Mouse (Mus musculus): ENCODE results near the gene Ndufa3. TPM values are rescaled to one million over a fixed set of nuclear protein-coding genes. Genes with fewer than 3 reads are reported as not detected.

Ndufa3 gene
- total and polyA plus RNA-seq, 2 experiments from 2014 or later, result 373 to 556 TPM

- ATAC-seq (ENCODE audit: low FRiP score) (peak; percentile 15; the same call in 1 of the 2 replicates), DNase-seq (ENCODE audit: low spot score) (peak; percentile 10)
- H3K36me3 ChIP-seq (ENCODE audit: insufficient read depth, low read length), result peaks cover 24% of the 10 kb centered on the region
- TF ChIP-seq CTCF (IDR thresholded peaks at IDR 0.05), result no peak
- no peaks in the 10 kb centered on the region for H3K9me3 ChIP-seq (ENCODE audit: low read length)
- WGBS, result 31% methylated on average over 15 of the region's 15 CpGs
- H3K4me3 ChIP-seq (ENCODE audit: low read depth, low read length), result peak overlapping the region; percentile 64
- H3K27me3 ChIP-seq (ENCODE audit: insufficient read depth, low read length), result no peaks in the 10 kb centered on the region
- peak overlapping the region; percentile 82 for H3K4me2 ChIP-seq (ENCODE audit: low read depth, low read length, poor library complexity, severe bottlenecking)
- peaks cover 5% of the 10 kb centered on the region; the same call in 1 of the 2 replicates for H3K4me1 ChIP-seq (ENCODE audit: insufficient read depth, low read length)
- peak overlapping the region; percentile 70 for H3K9ac ChIP-seq (replicated peaks; ENCODE audit: low read length, poor library complexity, severe bottlenecking)
- H3K27ac ChIP-seq (ENCODE audit: low read depth, low read length), result peak overlapping the region; percentile 72
Measured at GRCm38 (mm10) chr7:3664524-3665214, 47.5 kb downstream of the Ndufa3 start.

- Histone ChIP-seq H3K4me2 (ENCODE audit: low read depth, low read length, poor library complexity, severe bottlenecking) (peak within 1 kb of the TSS; percentile 82), H3K4me3 (ENCODE audit: low read depth, low read length) (peak within 1 kb of the TSS; percentile 64), H3K36me3 (ENCODE audit: insufficient read depth, low read length) (peaks cover 16% of the 10 kb centered on the region), H3K9ac (replicated peaks; ENCODE audit: low read length, poor library complexity, severe bottlenecking) (peak within 1 kb of the TSS; percentile 70), H3K9me3 (ENCODE audit: low read length) (no peaks in the 10 kb centered on the region), H3K4me1 (ENCODE audit: insufficient read depth, low read length) (peaks cover 5% of the 10 kb centered on the region; the same call in 1 of the 2 replicates), H3K27ac (ENCODE audit: low read depth, low read length) (peak within 1 kb of the TSS; percentile 72), H3K27me3 (ENCODE audit: insufficient read depth, low read length) (no peaks in the 10 kb centered on the region)
- DNase-seq (ENCODE audit: low spot score) (peak; percentile 99), ATAC-seq (ENCODE audit: low FRiP score) (peak; percentile 98)
- TF ChIP-seq CTCF (IDR thresholded peaks at IDR 0.05), result no peak
- 4% methylated on average over 45 of the region's 45 CpGs for WGBS
Measured at GRCm38 (mm10) chr7:3665215-3666114, 48.3 kb downstream of the Ndufa3 start, which contains the start of gene Leng1. Gene Leng1 (minus strand): TSS chr7:3665840.

GRCm38 (mm10) chr7:3666921-3667391, 49.8 kb downstream of the Ndufa3 start:
- Histone ChIP-seq H3K27me3 (ENCODE audit: insufficient read depth, low read length) (no peaks in the 10 kb centered on the region), H3K9me3 (ENCODE audit: low read length) (no peaks in the 10 kb centered on the region), H3K36me3 (ENCODE audit: insufficient read depth, low read length) (peaks cover 8% of the 10 kb centered on the region; the same call in 1 of the 2 replicates), H3K4me3 (ENCODE audit: low read depth, low read length) (no peak overlapping the region), H3K4me2 (ENCODE audit: low read depth, low read length, poor library complexity, severe bottlenecking) (no peak overlapping the region), H3K27ac (ENCODE audit: low read depth, low read length) (no peak overlapping the region), H3K4me1 (ENCODE audit: insufficient read depth, low read length) (peaks cover 5% of the 10 kb centered on the region; the same call in 1 of the 2 replicates), H3K9ac (replicated peaks; ENCODE audit: low read length, poor library complexity, severe bottlenecking) (no peak overlapping the region)
- ATAC-seq (ENCODE audit: low FRiP score) (no peak), DNase-seq (ENCODE audit: low spot score) (no peak)
- peak; percentile 40 for TF ChIP-seq CTCF (IDR thresholded peaks at IDR 0.05)
- WGBS, result 20% methylated on average over 14 of the region's 14 CpGs

Small RNA genes within 50 kb of the gene (microRNA-seq; reads per million reads assigned to microRNA genes)
- not detected for gene Gm25100 (ENCODE audit: borderline number of aligned reads)
- 4.0 reads per million, percentile 6 among the genes with 10 or more reads in this experiment for gene Mir3572 (ENCODE audit: borderline number of aligned reads)

Other genes starting within 250 kb of the Ndufa3 start
- gene Cacng8, start 226.7 kb upstream of the Ndufa3 start, total RNA-seq (2014; rRNA removed), result 44.0 and 59.0 TPM in 2 replicates
- gene Cacng8, start 226.7 kb upstream of the Ndufa3 start, polyA plus RNA-seq (2015; fragmentation: Nextera tagmentation; extraction: Ambion mirVana), result 20.8 and 21.4 TPM in 2 replicates
- gene Cacng6, start 193.2 kb upstream of the Ndufa3 start, total RNA-seq (2014; rRNA removed), result not detected in 2 replicates
- gene Cacng6, start 193.2 kb upstream of the Ndufa3 start, polyA plus RNA-seq (2015; fragmentation: Nextera tagmentation; extraction: Ambion mirVana), result 0.20 TPM in 1 of 2 replicates, not detected in the other
- gene Tarm1, start 114.7 kb upstream of the Ndufa3 start, total RNA-seq (2014; rRNA removed), result not detected in 2 replicates
- gene Tarm1, start 114.7 kb upstream of the Ndufa3 start, polyA plus RNA-seq (2015; fragmentation: Nextera tagmentation; extraction: Ambion mirVana), result not detected in 2 replicates
- gene Oscar, start 1.2 kb upstream of the Ndufa3 start, total RNA-seq (2014; rRNA removed), result 0.55 and 1.3 TPM in 2 replicates
- gene Oscar, start 1.2 kb upstream of the Ndufa3 start, polyA plus RNA-seq (2015; fragmentation: Nextera tagmentation; extraction: Ambion mirVana), result 0.63 and 0.77 TPM in 2 replicates
- gene Tfpt, start 12.6 kb downstream of the Ndufa3 start, total RNA-seq (2014; rRNA removed), result 19.7 and 30.7 TPM in 2 replicates
- 33.5 and 35.6 TPM in 2 replicates for gene Tfpt, start 12.6 kb downstream of the Ndufa3 start, polyA plus RNA-seq (2015; fragmentation: Nextera tagmentation; extraction: Ambion mirVana)
- 58.6 and 58.9 TPM in 2 replicates for gene Prpf31, start 12.6 kb downstream of the Ndufa3 start, total RNA-seq (2014; rRNA removed)
- 66.0 and 73.8 TPM in 2 replicates for gene Prpf31, start 12.6 kb downstream of the Ndufa3 start, polyA plus RNA-seq (2015; fragmentation: Nextera tagmentation; extraction: Ambion mirVana)
- 15.1 and 23.3 TPM in 2 replicates for gene Cnot3, start 27.9 kb downstream of the Ndufa3 start, total RNA-seq (2014; rRNA removed)
- gene Cnot3, start 27.9 kb downstream of the Ndufa3 start, polyA plus RNA-seq (2015; fragmentation: Nextera tagmentation; extraction: Ambion mirVana), result 27.1 and 32.6 TPM in 2 replicates
- 5.2 and 7.2 TPM in 2 replicates for gene Leng1, start 48.5 kb downstream of the Ndufa3 start, total RNA-seq (2014; rRNA removed)
- 11.2 and 12.1 TPM in 2 replicates for gene Leng1, start 48.5 kb downstream of the Ndufa3 start, polyA plus RNA-seq (2015; fragmentation: Nextera tagmentation; extraction: Ambion mirVana)
- gene Tmc4, start 60.2 kb downstream of the Ndufa3 start, total RNA-seq (2014; rRNA removed), result 4.0 and 8.2 TPM in 2 replicates
- 3.7 and 4.2 TPM in 2 replicates for gene Tmc4, start 60.2 kb downstream of the Ndufa3 start, polyA plus RNA-seq (2015; fragmentation: Nextera tagmentation; extraction: Ambion mirVana)
- gene Tsen34, start 75.5 kb downstream of the Ndufa3 start, total RNA-seq (2014; rRNA removed), result 329 and 396 TPM in 2 replicates
- gene Tsen34, start 75.5 kb downstream of the Ndufa3 start, polyA plus RNA-seq (2015; fragmentation: Nextera tagmentation; extraction: Ambion mirVana), result 260 and 263 TPM in 2 replicates
- 219 and 252 TPM in 2 replicates for gene Mboat7, start 76.2 kb downstream of the Ndufa3 start, total RNA-seq (2014; rRNA removed)
- 134 and 141 TPM in 2 replicates for gene Mboat7, start 76.2 kb downstream of the Ndufa3 start, polyA plus RNA-seq (2015; fragmentation: Nextera tagmentation; extraction: Ambion mirVana)
- 733 and 742 TPM in 2 replicates for gene Rps9, start 86.6 kb downstream of the Ndufa3 start, total RNA-seq (2014; rRNA removed)
- 638 and 663 TPM in 2 replicates for gene Rps9, start 86.6 kb downstream of the Ndufa3 start, polyA plus RNA-seq (2015; fragmentation: Nextera tagmentation; extraction: Ambion mirVana)
- gene Pirb, start 103.0 kb downstream of the Ndufa3 start, total RNA-seq (2014; rRNA removed), result 0.28 and 0.93 TPM in 2 replicates
- 0.38 and 0.49 TPM in 2 replicates for gene Pirb, start 103.0 kb downstream of the Ndufa3 start, polyA plus RNA-seq (2015; fragmentation: Nextera tagmentation; extraction: Ambion mirVana)
- not detected in 2 replicates for gene Gm15448, start 208.3 kb downstream of the Ndufa3 start, total RNA-seq (2014; rRNA removed)
- gene Gm15448, start 208.3 kb downstream of the Ndufa3 start, polyA plus RNA-seq (2015; fragmentation: Nextera tagmentation; extraction: Ambion mirVana), result not detected in 2 replicates
- not detected in 2 replicates for gene Pira2, start 227.7 kb downstream of the Ndufa3 start, total RNA-seq (2014; rRNA removed)
- gene Pira2, start 227.7 kb downstream of the Ndufa3 start, polyA plus RNA-seq (2015; fragmentation: Nextera tagmentation; extraction: Ambion mirVana), result not detected in 2 replicates